Comparison of ENCODE assay signal across 8 mouse cellular contexts in genomic region chr13:98814275-98815040, GRCm38 (mm10). TPM values are rescaled to one million over a fixed set of nuclear protein-coding genes. Genes with fewer than 3 reads are reported as not detected.
DNase-seq lines count a peak whose midpoint lies in the region; ATAC-seq and TF ChIP-seq lines count a peak whose summit lies in the region.

No protein-coding gene starts in this region.

- H3K4me2 ChIP-seq in neural tube, embryonic 11.5 days (ENCODE audit: low read depth): peak overlapping the region; percentile 59
- peak overlapping the region; percentile 47 for H3K4me2 ChIP-seq in intestine, embryonic 15.5 days (replicated peaks)
- peak overlapping the region; percentile 49 for H3K4me2 ChIP-seq in limb, embryonic 14.5 days (replicated peaks; ENCODE audit: low read depth, low read length, severe bottlenecking)
- H3K4me2 ChIP-seq in midbrain, embryonic 14.5 days (ENCODE audit: low read length): peak overlapping the region; percentile 66
- peak overlapping the region; percentile 67 for H3K4me2 ChIP-seq in stomach, embryonic 16.5 days (ENCODE audit: low read depth, low read length)

- no peak for TF ChIP-seq POLR2A in limb, embryonic 14.5 days (IDR thresholded peaks at IDR 0.05; ENCODE audit: borderline replicate concordance, extremely low read depth, insufficient read depth, insufficient read length)

- DNase-seq in neural tube, embryonic 11.5 days (ENCODE audit: low spot score): peak; percentile 56
- no peak for DNase-seq in neural tube, embryonic 10.5 days (ENCODE audit: extremely low spot score, low spot score)
- peak; percentile 60 to 61 for DNase-seq in cerebellum, postnatal 14 days
- peak; percentile 67 for DNase-seq in gastrocnemius, postnatal 10 days
- peak; percentile 47 for DNase-seq in limb, embryonic 14.5 days (ENCODE audit: low spot score)
- peak; percentile 68 for DNase-seq in midbrain, embryonic 14.5 days

- no peaks in the 10 kb centered on the region for H3K9me3 ChIP-seq in neural tube, embryonic 11.5 days (ENCODE audit: control insufficient read depth, low read length)
- H3K9me3 ChIP-seq in intestine, embryonic 15.5 days: no peaks in the 10 kb centered on the region
- no peaks in the 10 kb centered on the region for H3K9me3 ChIP-seq in limb, embryonic 14.5 days (ENCODE audit: control insufficient read depth, low read length)
- no peaks in the 10 kb centered on the region for H3K9me3 ChIP-seq in midbrain, embryonic 14.5 days (ENCODE audit: control insufficient read depth, low read length)
- H3K9me3 ChIP-seq in stomach, embryonic 16.5 days (replicated peaks; ENCODE audit: control insufficient read depth, low read length): no peaks in the 10 kb centered on the region

- under 1% methylated on average over 42 of the region's 81 CpGs for WGBS in neural tube, embryonic 11.5 days
- WGBS in intestine, embryonic 15.5 days: under 1% methylated on average over 81 of the region's 81 CpGs
- under 1% methylated on average over 63 of the region's 81 CpGs for WGBS in limb, embryonic 14.5 days
- under 1% methylated on average over 79 of the region's 81 CpGs for WGBS in midbrain, embryonic 14.5 days
- WGBS in stomach, embryonic 16.5 days: under 1% methylated on average over 80 of the region's 81 CpGs

- ATAC-seq in neural tube, embryonic 11.5 days (ENCODE audit: insufficient read depth, low FRiP score, low TSS enrichment): peak; percentile 71
- peak; percentile 52 for ATAC-seq in intestine, embryonic 15.5 days
- peak; percentile 41 for ATAC-seq in limb, embryonic 14.5 days (ENCODE audit: low FRiP score, low read depth)
- peak; percentile 75 for ATAC-seq in midbrain, embryonic 14.5 days (ENCODE audit: low FRiP score, low TSS enrichment)
- ATAC-seq in stomach, embryonic 16.5 days (ENCODE audit: insufficient read depth, low FRiP score): peak; percentile 12; the same call in 1 of the 2 replicates

- H3K36me3 ChIP-seq in neural tube, embryonic 11.5 days (ENCODE audit: control insufficient read depth, insufficient read depth, low read length): no peaks in the 10 kb centered on the region
- H3K36me3 ChIP-seq in intestine, embryonic 15.5 days: no peaks in the 10 kb centered on the region
- H3K36me3 ChIP-seq in limb, embryonic 14.5 days (ENCODE audit: control insufficient read depth, insufficient read depth, low read length): no peaks in the 10 kb centered on the region
- no peaks in the 10 kb centered on the region for H3K36me3 ChIP-seq in midbrain, embryonic 14.5 days (ENCODE audit: control insufficient read depth, insufficient read depth, low read length)
- no peaks in the 10 kb centered on the region for H3K36me3 ChIP-seq in stomach, embryonic 16.5 days (ENCODE audit: control insufficient read depth, insufficient read depth, low read length)

- H3K4me3 ChIP-seq in neural tube, embryonic 11.5 days (ENCODE audit: low read depth, low read length): peak overlapping the region; percentile 98
- H3K4me3 ChIP-seq in intestine, embryonic 15.5 days (replicated peaks): peak overlapping the region; percentile 95
- peak overlapping the region; percentile 94 for H3K4me3 ChIP-seq in limb, embryonic 14.5 days (replicated peaks; ENCODE audit: low read length)
- peak overlapping the region; percentile 84 for H3K4me3 ChIP-seq in midbrain, embryonic 14.5 days (replicated peaks; ENCODE audit: low read depth, low read length)
- H3K4me3 ChIP-seq in stomach, embryonic 16.5 days (replicated peaks; ENCODE audit: low read length): peak overlapping the region; percentile 73

- no peaks in the 10 kb centered on the region for H3K27me3 ChIP-seq in neural tube, embryonic 11.5 days (ENCODE audit: control insufficient read depth, insufficient read depth, low read length)
- H3K27me3 ChIP-seq in intestine, embryonic 15.5 days (replicated peaks): no peaks in the 10 kb centered on the region
- no peaks in the 10 kb centered on the region for H3K27me3 ChIP-seq in limb, embryonic 14.5 days (ENCODE audit: control insufficient read depth, insufficient read depth, low read length)
- no peaks in the 10 kb centered on the region for H3K27me3 ChIP-seq in midbrain, embryonic 14.5 days (ENCODE audit: control insufficient read depth, insufficient read depth, low read length)
- no peaks in the 10 kb centered on the region for H3K27me3 ChIP-seq in stomach, embryonic 16.5 days (ENCODE audit: control insufficient read depth, insufficient read depth, low read length)

- no peaks in the 10 kb centered on the region for H3K4me1 ChIP-seq in neural tube, embryonic 11.5 days (ENCODE audit: control insufficient read depth, insufficient read depth, low read length)
- peaks cover 10% of the 10 kb centered on the region for H3K4me1 ChIP-seq in intestine, embryonic 15.5 days (replicated peaks)
- H3K4me1 ChIP-seq in limb, embryonic 14.5 days (ENCODE audit: control insufficient read depth, insufficient read depth, low read length): peaks cover 8% of the 10 kb centered on the region; the same call in 1 of the 2 replicates
- H3K4me1 ChIP-seq in midbrain, embryonic 14.5 days (ENCODE audit: control insufficient read depth, insufficient read depth, low read length): peaks cover 8% of the 10 kb centered on the region
- H3K4me1 ChIP-seq in stomach, embryonic 16.5 days (ENCODE audit: control insufficient read depth, insufficient read depth, low read length): peaks cover 7% of the 10 kb centered on the region

- H3K9ac ChIP-seq in neural tube, embryonic 11.5 days (ENCODE audit: low read length): peak overlapping the region; percentile 94
- H3K9ac ChIP-seq in intestine, embryonic 15.5 days: peak overlapping the region; percentile 96
- H3K9ac ChIP-seq in limb, embryonic 14.5 days (ENCODE audit: low read depth, low read length, severe bottlenecking): peak overlapping the region; percentile 97
- H3K9ac ChIP-seq in midbrain, embryonic 14.5 days (replicated peaks; ENCODE audit: low read length): peak overlapping the region; percentile 90
- H3K9ac ChIP-seq in stomach, embryonic 16.5 days (ENCODE audit: low read length): peak overlapping the region; percentile 96

- peak overlapping the region; percentile 94 for H3K27ac ChIP-seq in neural tube, embryonic 11.5 days (ENCODE audit: low read depth, low read length)
- H3K27ac ChIP-seq in intestine, embryonic 15.5 days: peak overlapping the region; percentile 97
- H3K27ac ChIP-seq in limb, embryonic 14.5 days (replicated peaks; ENCODE audit: low read depth, low read length): peak overlapping the region; percentile 98
- H3K27ac ChIP-seq in midbrain, embryonic 14.5 days (replicated peaks; ENCODE audit: low read depth, low read length): peak overlapping the region; percentile 92
- H3K27ac ChIP-seq in stomach, embryonic 16.5 days (ENCODE audit: low read length): peak overlapping the region; percentile 99

RNA-seq across cellular contexts. Expression of gene Fcho2, which starts 0.8 kb away (rescaled TPM):
- 24.0 and 24.2 TPM in 2 replicates for polyA plus RNA-seq in neural tube, embryonic 11.5 days (2014; fragmentation: Nextera tagmentation; extraction: Ambion mirVana)
- 10 to 100 TPM; 26.0 to 34.6 TPM for total RNA-seq in gastrocnemius, postnatal 10 days (2021)
- 35.7 and 38.6 TPM in 2 replicates for polyA plus RNA-seq in intestine, embryonic 15.5 days (2015; fragmentation: Nextera tagmentation; extraction: Ambion mirVana)
- 39.2 and 41.6 TPM in 2 replicates for polyA plus RNA-seq in limb, embryonic 14.5 days (2012; rRNA removed)
- 25.3 and 30.4 TPM in 2 replicates for polyA plus RNA-seq in limb, embryonic 14.5 days (2014; fragmentation: Nextera tagmentation; extraction: Ambion mirVana)
- 22.4 and 23.6 TPM in 2 replicates for polyA plus RNA-seq in midbrain, embryonic 14.5 days (2014; fragmentation: Nextera tagmentation; extraction: Ambion mirVana)
- 42.0 and 42.7 TPM in 2 replicates for polyA plus RNA-seq in stomach, embryonic 16.5 days (2015; fragmentation: Nextera tagmentation; extraction: Ambion mirVana)

Comparison
In these comparisons a context has a peak if more than half of its experiments do, and no peak if none do; other contexts are left out.
1. ATAC-seq: peak in every context shown above with its lines; median percentile 75 in midbrain, embryonic 14.5 days; 71 in neural tube, embryonic 11.5 days; 52 in intestine, embryonic 15.5 days; 41 in limb, embryonic 14.5 days; 12 in stomach, embryonic 16.5 days.